Mouse (Mus musculus) thymus, adult 2 months (tissue): Measurements from ENCODE around the gene Alg3. TPM values are rescaled to one million over a fixed set of nuclear protein-coding genes. Genes with fewer than 3 reads are reported as not detected.

Experiments
- DNase-seq: peaks from one replicate; pipeline ENCODE4 v3.0.0; 2021
- H3K27ac ChIP-seq: fragments of 200-500 bp; 2 replicates; pipeline ENCODE4 v1.5.1; 2012; ENCODE audit warnings: low read length, control low read depth; ENCODE audit not compliant: control insufficient read depth, insufficient read depth
- H3K27me3 ChIP-seq: fragments of 200-500 bp; 2 replicates; pipeline ENCODE4 v1.6.1; 2012; ENCODE audit warnings: mild to moderate bottlenecking, low read length, moderate library complexity, mixed read lengths; ENCODE audit not compliant: control insufficient read depth, insufficient read depth
- H3K36me3 ChIP-seq: fragments of 200-500 bp; 2 replicates; pipeline ENCODE4 v1.6.1; 2012; ENCODE audit warnings: mild to moderate bottlenecking, low read length, moderate library complexity; ENCODE audit not compliant: control insufficient read depth, insufficient read depth
- H3K4me1 ChIP-seq: fragments of 200-500 bp; replicated peaks from 2 replicates; pipeline ENCODE4 v1.6.1; 2012; ENCODE audit warnings: low read length; ENCODE audit not compliant: control insufficient read depth, insufficient read depth
- H3K4me3 ChIP-seq: fragments of 200-500 bp; 2 replicates; pipeline ENCODE4 v1.5.1; 2012; ENCODE audit warnings: mild to moderate bottlenecking, low read length, control low read depth, moderate library complexity; ENCODE audit not compliant: control insufficient read depth, insufficient read depth
- CTCF ChIP-seq: fragments of 200-500 bp; IDR thresholded peaks from 2 replicates; pipeline ENCODE4 v1.5.1; 2012; ENCODE audit warnings: mild to moderate bottlenecking, control low read depth, low read length, moderate library complexity, borderline replicate concordance; ENCODE audit not compliant: control insufficient read depth, poor library complexity, insufficient read depth; ENCODE audit errors: extremely low read depth
- POLR2A ChIP-seq: fragments of 200-500 bp; IDR thresholded peaks from 2 replicates; pipeline ENCODE4 v1.6.1; 2012; ENCODE audit warnings: mild to moderate bottlenecking, low read length, control low read depth, moderate library complexity; ENCODE audit not compliant: control insufficient read depth, poor library complexity, insufficient read depth; ENCODE audit errors: extremely low read depth
- WGBS: fragments of 180-500 bp; shearing (Covaris S2); methylation state at CpG from one replicate; pipeline ENCODE4 v1.1.7; 2018; 5-methylcytosine and 5-hydroxymethylcytosine counted together
- polyA plus RNA-seq: library from polyadenylated mRNA; depleted of rRNA; stranded (reverse); fragments of >200 nt; gene quantifications from 2 replicates; pipeline ENCODE4 v1.2.3, GENCODE M21; 2012; rRNA removed

The Alg3 gene
- 35.0 and 35.4 TPM in 2 replicates for polyA plus RNA-seq

DNA sequence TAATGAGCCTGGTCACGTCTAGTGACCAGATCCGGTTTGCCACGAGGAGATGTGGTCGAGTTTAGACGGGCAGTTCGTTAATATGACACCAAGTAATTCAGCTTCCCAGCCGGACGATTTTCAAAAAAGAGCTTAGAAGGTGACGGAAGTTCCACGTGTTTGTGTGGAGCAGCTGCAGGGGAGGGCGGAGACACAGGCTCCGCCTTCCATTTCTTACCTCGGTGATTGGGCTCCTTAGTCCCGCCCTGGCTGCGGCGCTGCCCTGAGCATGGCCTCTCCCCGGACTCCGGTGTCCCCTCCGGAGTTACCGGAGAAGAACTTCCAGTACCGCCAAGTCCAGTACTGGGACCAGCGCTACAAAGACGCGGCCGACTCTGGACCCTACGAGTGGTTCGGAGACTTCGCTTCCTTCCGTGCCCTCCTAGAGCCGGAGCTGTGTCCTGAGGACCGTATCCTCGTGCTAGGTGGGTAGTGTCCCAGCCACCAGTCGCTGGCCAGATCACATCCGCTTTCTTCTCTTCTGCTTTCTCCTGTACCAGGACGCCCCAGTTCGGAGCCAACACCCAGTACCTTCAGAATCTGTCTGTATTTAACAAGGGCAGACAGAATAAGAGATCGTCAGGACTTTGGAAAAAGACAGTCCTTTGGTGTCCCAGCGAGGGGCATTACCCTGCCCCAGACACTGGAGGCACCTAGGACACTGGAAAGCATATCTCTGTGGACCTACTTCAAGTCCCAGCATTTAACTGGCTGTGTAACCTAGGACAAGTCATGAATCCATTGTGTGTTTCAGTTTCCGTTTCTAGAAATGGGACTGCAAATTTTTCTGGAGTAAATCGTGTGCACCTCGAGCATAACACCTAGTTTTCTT is at the start of gene Alg3, which contains the start of the genes Eef1akmt4 and Gm49333:
Gene Alg3 (minus strand): TSS at position 379 of the 871 bp plus-strand sequence.
Gene Eef1akmt4 (plus strand): TSS at position 237 of the 871 bp plus-strand sequence.
Gene Gm49333 (plus strand): TSS at position 254 of the 871 bp plus-strand sequence.
- Histone ChIP-seq H3K36me3 (no peaks in the 10 kb centered on the region), H3K4me3 (peak within 1 kb of the TSS; percentile 94), H3K27me3 (no peaks in the 10 kb centered on the region), H3K4me1 (peaks cover 8% of the 10 kb centered on the region), H3K27ac (no peak within 1 kb of the TSS)
- DNase-seq = peak; percentile 83
- 1% methylated on average over 41 of the region's 41 CpGs for WGBS
- TF ChIP-seq CTCF (0 out of 2 replicates have a peak, but pooled peaks have one; percentile 25), POLR2A (no peak)

DNA sequence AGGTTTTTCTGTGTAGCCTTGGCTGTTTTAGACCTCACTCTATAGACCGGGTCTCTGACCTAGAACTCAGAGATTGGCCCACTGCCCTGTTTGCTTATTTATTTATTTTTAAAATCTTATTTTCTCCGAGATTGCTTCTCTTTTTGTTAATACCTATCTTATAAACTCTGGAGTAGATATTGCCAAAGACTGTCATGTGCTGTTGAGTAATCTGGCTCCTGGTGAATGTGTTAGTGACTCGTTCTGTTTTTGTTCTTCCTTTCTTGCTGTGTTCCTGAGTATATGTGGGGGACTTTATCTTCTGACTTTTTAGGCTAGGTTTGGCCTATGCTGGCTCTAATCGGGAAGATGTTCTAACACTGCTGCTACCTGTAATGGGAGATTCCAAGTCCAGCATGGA is 46.1 kb upstream of the Alg3 start:
- H3K27me3 ChIP-seq = no peaks in the 10 kb centered on the region
- no peak for TF ChIP-seq POLR2A
- TF ChIP-seq CTCF = no peak
- no peak overlapping the region for H3K4me3 ChIP-seq
- peaks cover 72% of the 10 kb centered on the region for H3K36me3 ChIP-seq
- no peaks in the 10 kb centered on the region for H3K4me1 ChIP-seq
- DNase-seq = no peak
- no peak overlapping the region for H3K27ac ChIP-seq
- WGBS = 97% methylated on average over 4 of the region's 4 CpGs

DNA sequence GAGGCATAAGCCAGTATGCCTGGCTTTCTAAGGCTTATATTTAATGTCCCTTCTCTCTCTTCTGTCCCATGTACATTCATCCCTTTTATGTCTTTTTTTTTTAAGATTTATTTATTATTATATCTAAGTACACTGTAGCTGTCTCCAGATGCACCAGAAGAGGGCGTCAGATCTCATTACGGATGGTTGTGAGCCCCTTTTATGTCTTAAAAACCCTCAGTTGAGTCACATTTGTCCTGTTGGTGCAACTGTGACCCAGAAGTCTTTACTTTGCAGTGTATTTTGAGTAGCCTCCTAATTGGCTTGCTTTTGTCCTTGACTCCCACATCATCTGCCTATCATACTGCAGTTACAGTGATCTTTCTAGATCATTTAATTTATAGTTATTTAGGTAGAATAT is 41.8 kb upstream of the Alg3 start:
- peaks cover 3% of the 10 kb centered on the region for H3K4me1 ChIP-seq
- H3K27me3 ChIP-seq = no peaks in the 10 kb centered on the region
- TF ChIP-seq POLR2A = no peak
- TF ChIP-seq CTCF = no peak
- no peak for DNase-seq
- WGBS = 69% methylated on average over 2 of the region's 2 CpGs
- H3K27ac ChIP-seq = no peak overlapping the region
- no peak overlapping the region for H3K4me3 ChIP-seq
- peaks cover 31% of the 10 kb centered on the region for H3K36me3 ChIP-seq

DNA sequence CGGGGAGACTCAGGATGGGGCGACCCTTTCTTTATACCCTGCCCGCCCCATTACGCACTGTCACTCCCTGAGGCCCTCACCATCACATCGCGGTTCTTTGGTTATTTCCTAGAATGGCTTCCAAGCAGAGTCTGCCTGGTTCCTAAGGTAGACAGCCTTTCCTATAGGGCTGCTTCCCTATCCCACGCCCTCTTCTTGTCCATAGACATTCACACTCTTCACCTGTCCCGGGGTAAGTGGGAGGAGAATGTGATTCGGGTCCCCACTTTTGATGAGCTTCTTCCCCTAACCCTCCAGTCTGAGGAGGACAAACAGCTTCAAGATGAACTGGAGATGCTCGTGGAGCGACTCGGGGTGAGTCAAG is 40.4 kb upstream of the Alg3 start:
- Histone ChIP-seq H3K27ac (no peak overlapping the region), H3K4me1 (peaks cover 3% of the 10 kb centered on the region), H3K4me3 (peak overlapping the region; percentile 89), H3K36me3 (peaks cover 17% of the 10 kb centered on the region), H3K27me3 (no peaks in the 10 kb centered on the region)
- WGBS = 9% methylated on average over 12 of the region's 12 CpGs
- TF ChIP-seq CTCF (no peak), POLR2A (no peak)
- no peak for DNase-seq

DNA sequence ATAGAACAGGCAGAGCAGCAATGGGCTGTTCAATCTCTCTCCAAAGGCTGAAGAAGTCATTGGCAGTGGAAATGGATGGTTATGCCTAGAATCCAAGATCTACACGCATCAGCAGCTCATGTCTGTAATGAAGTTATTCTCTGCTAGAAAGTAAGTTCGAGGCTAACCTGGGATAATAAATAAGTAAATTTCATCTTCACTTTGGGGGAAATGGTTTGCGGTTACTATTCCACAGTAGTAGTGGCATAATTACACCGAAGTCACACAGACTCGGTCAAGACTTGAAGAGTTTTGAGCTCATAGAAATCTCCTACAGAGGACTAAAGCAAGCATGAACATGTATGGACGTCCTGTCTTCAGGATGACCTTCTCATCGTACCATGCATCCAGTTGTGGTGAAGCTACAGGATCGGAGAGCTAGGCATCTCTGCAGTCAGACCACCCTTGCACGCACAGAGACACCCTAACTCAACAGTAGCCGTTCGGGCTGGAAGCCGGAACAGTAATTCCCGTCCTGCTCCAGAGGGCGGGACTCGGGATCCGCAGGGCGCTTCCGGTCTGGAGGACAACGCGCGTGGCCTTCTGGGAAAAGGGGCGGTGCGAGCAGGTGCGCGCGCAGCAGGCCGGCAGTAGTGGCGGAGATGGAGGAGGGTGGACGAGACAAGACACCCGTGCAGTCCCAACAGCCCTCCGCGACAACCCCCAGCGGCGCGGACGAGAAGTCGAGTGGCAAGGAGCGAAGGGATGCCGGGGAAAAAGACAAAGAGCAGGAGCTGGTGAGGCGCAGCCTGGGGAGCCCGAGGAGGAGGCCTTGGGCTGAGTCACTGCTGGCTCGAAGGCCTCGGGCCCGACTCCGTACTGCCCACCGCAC is 39.8 kb upstream of the Alg3 start, which contains the start of gene Psmd2:
Gene Psmd2 (plus strand): TSS at position 577 of the 871 bp plus-strand sequence.
- H3K36me3 ChIP-seq = peaks cover 11% of the 10 kb centered on the region
- peak; percentile 96 for DNase-seq
- no peak within 1 kb of the TSS for H3K27ac ChIP-seq
- H3K4me1 ChIP-seq = peaks cover 3% of the 10 kb centered on the region
- peak within 1 kb of the TSS; percentile 89 for H3K4me3 ChIP-seq
- H3K27me3 ChIP-seq = no peaks in the 10 kb centered on the region
- peak; percentile 79 for TF ChIP-seq POLR2A
- 0 out of 2 replicates have a peak, but pooled peaks have one; percentile 22 for TF ChIP-seq CTCF
- WGBS = 1% methylated on average over 46 of the region's 46 CpGs

DNA sequence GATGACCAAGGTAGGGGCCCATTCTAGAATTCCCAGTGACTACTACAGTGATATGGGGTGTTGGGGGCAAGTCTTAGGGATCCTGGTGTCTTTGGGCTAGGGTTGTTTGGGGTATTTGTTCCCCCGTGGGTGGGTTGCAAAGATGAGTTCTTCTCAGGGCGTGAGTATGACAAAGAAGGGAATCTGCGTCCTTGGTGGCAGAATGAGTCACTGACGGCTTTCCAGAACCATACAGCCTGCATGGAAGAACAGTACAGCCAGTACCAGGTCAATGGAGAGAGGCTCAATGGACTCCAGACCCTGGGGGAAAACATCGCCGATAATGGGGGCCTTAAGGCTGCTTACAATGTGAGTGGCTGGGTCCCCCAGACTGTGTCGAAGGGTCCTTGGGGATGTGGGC is 32.4 kb upstream of the Alg3 start:
- Histone ChIP-seq H3K4me1 (no peaks in the 10 kb centered on the region), H3K36me3 (no peaks in the 10 kb centered on the region), H3K4me3 (no peak overlapping the region), H3K27me3 (no peaks in the 10 kb centered on the region; the same call in 1 of the 2 replicates), H3K27ac (no peak overlapping the region)
- TF ChIP-seq POLR2A = no peak
- TF ChIP-seq CTCF = no peak
- no peak for DNase-seq
- WGBS = 84% methylated on average over 7 of the region's 7 CpGs
